In genomic region chr11:120280774-120281173, GRCm38 (mm10) we compare ENCODE assay signal across 8 mouse cellular contexts. TPM values are rescaled to one million over a fixed set of nuclear protein-coding genes. Genes with fewer than 3 reads are reported as not detected.
A peak's percentile ranks its signal among the peaks of the same experiment; 100 is the strongest.
DNase-seq lines count a peak whose midpoint lies in the region; ATAC-seq and TF ChIP-seq lines count a peak whose summit lies in the region.

No protein-coding gene starts in this region.

- H3K36me3 ChIP-seq in heart, adult 2 months (ENCODE audit: control insufficient read depth, insufficient read depth, low read length) = no peaks in the 10 kb centered on the region
- H3K36me3 ChIP-seq in lung, postnatal 0 days (ENCODE audit: insufficient read depth, low read length) = peaks cover 12% of the 10 kb centered on the region
- H3K36me3 ChIP-seq in limb, embryonic 14.5 days (ENCODE audit: control insufficient read depth, insufficient read depth, low read length) = peaks cover 97% of the 10 kb centered on the region
- H3K36me3 ChIP-seq in stomach, postnatal 0 days (ENCODE audit: control insufficient read depth, insufficient read depth, low read length) = peaks cover 29% of the 10 kb centered on the region

- H3K4me2 ChIP-seq in lung, postnatal 0 days (replicated peaks; ENCODE audit: low read depth, low read length) = no peak overlapping the region
- H3K4me2 ChIP-seq in limb, embryonic 14.5 days (replicated peaks; ENCODE audit: low read depth, low read length, severe bottlenecking) = no peak overlapping the region
- no peak overlapping the region for H3K4me2 ChIP-seq in stomach, postnatal 0 days (replicated peaks; ENCODE audit: low read depth)

- peaks cover 13% of the 10 kb centered on the region for H3K4me1 ChIP-seq in heart, adult 2 months (ENCODE audit: control insufficient read depth, insufficient read depth, low read length)
- H3K4me1 ChIP-seq in lung, postnatal 0 days (ENCODE audit: insufficient read depth, low read depth, low read length) = peaks cover 15% of the 10 kb centered on the region; the same call in 1 of the 2 replicates
- H3K4me1 ChIP-seq in limb, embryonic 14.5 days (ENCODE audit: control insufficient read depth, insufficient read depth, low read length) = no peaks in the 10 kb centered on the region
- H3K4me1 ChIP-seq in stomach, postnatal 0 days (replicated peaks; ENCODE audit: control insufficient read depth, insufficient read depth) = no peaks in the 10 kb centered on the region

- TF ChIP-seq CTCF in heart, adult 2 months (IDR thresholded peaks at IDR 0.05) = no peak
- TF ChIP-seq CTCF in lung, postnatal 0 days (IDR thresholded peaks at IDR 0.05) = no peak
- TF ChIP-seq CTCF in stomach, postnatal 0 days (IDR thresholded peaks at IDR 0.05; ENCODE audit: low read depth) = no peak

- H3K4me3 ChIP-seq in heart, adult 2 months = no peak overlapping the region
- no peak overlapping the region for H3K4me3 ChIP-seq in lung, postnatal 0 days (ENCODE audit: low read depth, low read length)
- H3K4me3 ChIP-seq in limb, embryonic 14.5 days (replicated peaks; ENCODE audit: low read length) = no peak overlapping the region
- H3K4me3 ChIP-seq in stomach, postnatal 0 days (ENCODE audit: low read depth, low read length) = no peak overlapping the region

- DNase-seq in heart, adult 2 months = no peak
- DNase-seq in heart, adult 9 months (ENCODE audit: low spot score in 2 of 2) = no peak
- no peak for DNase-seq in lung, postnatal 0 days (ENCODE audit: low spot score)
- DNase-seq in lung, adult 18-20 months = no peak
- no peak for DNase-seq in limb, embryonic 14.5 days (ENCODE audit: low spot score)
- DNase-seq in stomach, postnatal 0 days (ENCODE audit: low spot score) = no peak
- DNase-seq in right cerebral cortex, adult 2 months (ENCODE audit: low spot score in 2 of 2) = no peak

- no peaks in the 10 kb centered on the region for H3K79me2 ChIP-seq in heart, adult 2 months (replicated peaks; ENCODE audit: control insufficient read depth, insufficient read depth, low read length)

- WGBS in heart, adult 2 months = 91% methylated on average over 7 of the region's 7 CpGs
- 85% methylated on average over 7 of the region's 7 CpGs for WGBS in lung, postnatal 0 days
- 83% methylated on average over 7 of the region's 7 CpGs for WGBS in limb, embryonic 14.5 days
- WGBS in stomach, postnatal 0 days = 90% methylated on average over 7 of the region's 7 CpGs

- no peak overlapping the region for H3K9ac ChIP-seq in heart, adult 2 months (ENCODE audit: low read depth, low read length)
- no peak overlapping the region for H3K9ac ChIP-seq in lung, postnatal 0 days (replicated peaks; ENCODE audit: low read depth)
- no peak overlapping the region for H3K9ac ChIP-seq in limb, embryonic 14.5 days (ENCODE audit: low read depth, low read length, severe bottlenecking)
- H3K9ac ChIP-seq in stomach, postnatal 0 days (ENCODE audit: low read length) = no peak overlapping the region

- H3K27ac ChIP-seq in heart, adult 2 months = peak overlapping the region; percentile 55
- peak overlapping the region; percentile 59; the same call in 1 of the 2 replicates for H3K27ac ChIP-seq in lung, postnatal 0 days (ENCODE audit: low read length)
- H3K27ac ChIP-seq in limb, embryonic 14.5 days (replicated peaks; ENCODE audit: low read depth, low read length) = 0 out of 2 replicates have a peak overlapping the region, but pooled peaks have one; percentile 26
- H3K27ac ChIP-seq in stomach, postnatal 0 days (replicated peaks) = 0 out of 2 replicates have a peak overlapping the region, but pooled peaks have one; percentile 13

- no peaks in the 10 kb centered on the region for H3K27me3 ChIP-seq in heart, adult 2 months (ENCODE audit: control insufficient read depth, insufficient read depth, low read length)
- H3K27me3 ChIP-seq in lung, postnatal 0 days (replicated peaks; ENCODE audit: insufficient read depth, low read length) = no peaks in the 10 kb centered on the region
- H3K27me3 ChIP-seq in limb, embryonic 14.5 days (ENCODE audit: control insufficient read depth, insufficient read depth, low read length) = no peaks in the 10 kb centered on the region
- no peaks in the 10 kb centered on the region for H3K27me3 ChIP-seq in stomach, postnatal 0 days (ENCODE audit: control insufficient read depth, insufficient read depth, low read length)

- TF ChIP-seq EP300 in heart, adult 2 months (IDR thresholded peaks at IDR 0.05; ENCODE audit: insufficient read depth, low read depth, low read length) = no peak
- TF ChIP-seq EP300 in lung, postnatal 0 days (IDR thresholded peaks at IDR 0.05) = no peak
- TF ChIP-seq EP300 in stomach, postnatal 0 days (optimal IDR thresholded peaks at IDR 0.05) = no peak

- TF ChIP-seq POLR2A in heart, adult 2 months (IDR thresholded peaks at IDR 0.05; ENCODE audit: insufficient read depth, low read depth, low read length) = no peak
- no peak for TF ChIP-seq POLR2A in limb, embryonic 14.5 days (IDR thresholded peaks at IDR 0.05; ENCODE audit: borderline replicate concordance, extremely low read depth, insufficient read depth, insufficient read length)

- intact Hi-C loops in heart, adult 2 months (cut with DNase I) = no loop called here

- no peak for ATAC-seq in lung, postnatal 0 days
- no peak for ATAC-seq in limb, embryonic 14.5 days (ENCODE audit: low FRiP score, low read depth)
- no peak for ATAC-seq in stomach, postnatal 0 days (ENCODE audit: low FRiP score, low TSS enrichment)
- no peak for ATAC-seq in erythroid progenitor cell, adult 5-6 weeks (replicated peaks; ENCODE audit: low FRiP score, poor library complexity, severe bottlenecking)

- H3K9me3 ChIP-seq in lung, postnatal 0 days (ENCODE audit: low read length) = no peaks in the 10 kb centered on the region
- H3K9me3 ChIP-seq in limb, embryonic 14.5 days (ENCODE audit: control insufficient read depth, low read length) = no peaks in the 10 kb centered on the region
- no peaks in the 10 kb centered on the region for H3K9me3 ChIP-seq in stomach, postnatal 0 days (ENCODE audit: control insufficient read depth, low read length)

RNA-seq across cellular contexts. Expression of gene Bahcc1, which starts 48.0 kb away (rescaled TPM):
- total RNA-seq in heart, adult 2 months (2021) = 1 to 10 TPM; 5.4 to 9.7 TPM
- polyA plus RNA-seq in heart, adult 2 months (2012; rRNA removed) = 5.9 and 6.4 TPM in 2 replicates
- polyA plus RNA-seq in lung, postnatal 0 days (2015; fragmentation: Nextera tagmentation; extraction: Ambion mirVana) = 5.9 and 6.6 TPM in 2 replicates
- 22.9 and 28.3 TPM in 2 replicates for polyA plus RNA-seq in limb, embryonic 14.5 days (2012; rRNA removed)
- 14.0 and 14.9 TPM in 2 replicates for polyA plus RNA-seq in limb, embryonic 14.5 days (2014; fragmentation: Nextera tagmentation; extraction: Ambion mirVana)
- 2.7 and 2.9 TPM in 2 replicates for polyA plus RNA-seq in stomach, postnatal 0 days (2015; fragmentation: Nextera tagmentation; extraction: Ambion mirVana)
- 2.5 and 2.9 TPM in 2 replicates for total RNA-seq in erythroid progenitor cell, adult 5-6 weeks (2015; ENCODE audit: low replicate concordance)
- total RNA-seq in erythroid progenitor cell, adult 5-6 weeks (2017; ENCODE audit: low replicate concordance) = 1.4 TPM in 2 replicates
